Mouse (Mus musculus): ENCODE data around the gene Slit3. TPM values are rescaled to one million over a fixed set of nuclear protein-coding genes. Genes with fewer than 3 reads are reported as not detected.

Slit3 gene
- polyA plus RNA-seq, 1 experiment: 6.4 TPM

- Histone ChIP-seq H3K4me1 (replicated peaks; ENCODE audit: control insufficient read depth, insufficient read depth, low read length) (no peaks in the 10 kb centered on the region), H3K27me3 (ENCODE audit: control insufficient read depth, insufficient read depth, low read length) (no peaks in the 10 kb centered on the region), H3K36me3 (ENCODE audit: control insufficient read depth, insufficient read depth, low read length) (no peaks in the 10 kb centered on the region), H3K4me3 (ENCODE audit: control insufficient read depth, insufficient read depth, low read length) (no peak overlapping the region), H3K27ac (ENCODE audit: control insufficient read depth, insufficient read depth, low read length) (no peak overlapping the region)
- TF ChIP-seq POLR2A (IDR thresholded peaks at IDR 0.05; ENCODE audit: control insufficient read depth, extremely low read depth, insufficient read depth, low read length, poor library complexity): no peak
- 84% methylated on average over 3 of the region's 3 CpGs for WGBS
- no peak for DNase-seq
Measured at GRCm38 (mm10) chr11:35622736-35623135, 501.7 kb downstream of the Slit3 start.

- TF ChIP-seq POLR2A (IDR thresholded peaks at IDR 0.05; ENCODE audit: control insufficient read depth, extremely low read depth, insufficient read depth, low read length, poor library complexity) (no peak), CTCF (IDR thresholded peaks at IDR 0.05; ENCODE audit: borderline replicate concordance, control insufficient read depth, extremely low read depth, insufficient read depth, low read length, poor library complexity) (no peak)
- Histone ChIP-seq H3K27ac (ENCODE audit: control insufficient read depth, insufficient read depth, low read length) (no peak overlapping the region), H3K36me3 (ENCODE audit: control insufficient read depth, insufficient read depth, low read length) (no peaks in the 10 kb centered on the region), H3K4me3 (ENCODE audit: control insufficient read depth, insufficient read depth, low read length) (no peak overlapping the region), H3K4me1 (replicated peaks; ENCODE audit: control insufficient read depth, insufficient read depth, low read length) (no peaks in the 10 kb centered on the region), H3K27me3 (ENCODE audit: control insufficient read depth, insufficient read depth, low read length) (no peaks in the 10 kb centered on the region)
- 89% methylated on average over 21 of the region's 21 CpGs for WGBS
- DNase-seq: no peak
Measured at GRCm38 (mm10) chr11:35624515-35625270, 503.7 kb downstream of the Slit3 start.

GRCm38 (mm10) chr11:35625576-35625975 lies 504.6 kb downstream of the Slit3 start:
- no peaks in the 10 kb centered on the region for H3K36me3 ChIP-seq (ENCODE audit: control insufficient read depth, insufficient read depth, low read length)
- 87% methylated on average over 6 of the region's 6 CpGs for WGBS
- no peak overlapping the region for H3K27ac ChIP-seq (ENCODE audit: control insufficient read depth, insufficient read depth, low read length)
- DNase-seq: no peak
- H3K4me3 ChIP-seq (ENCODE audit: control insufficient read depth, insufficient read depth, low read length): no peak overlapping the region
- no peak for TF ChIP-seq POLR2A (IDR thresholded peaks at IDR 0.05; ENCODE audit: control insufficient read depth, extremely low read depth, insufficient read depth, low read length, poor library complexity)
- no peak for TF ChIP-seq CTCF (IDR thresholded peaks at IDR 0.05; ENCODE audit: borderline replicate concordance, control insufficient read depth, extremely low read depth, insufficient read depth, low read length, poor library complexity)
- H3K27me3 ChIP-seq (ENCODE audit: control insufficient read depth, insufficient read depth, low read length): no peaks in the 10 kb centered on the region
- no peaks in the 10 kb centered on the region for H3K4me1 ChIP-seq (replicated peaks; ENCODE audit: control insufficient read depth, insufficient read depth, low read length)

GRCm38 (mm10) chr11:35626161-35626885 lies 505.3 kb downstream of the Slit3 start:
- TF ChIP-seq CTCF (IDR thresholded peaks at IDR 0.05; ENCODE audit: borderline replicate concordance, control insufficient read depth, extremely low read depth, insufficient read depth, low read length, poor library complexity): no peak
- TF ChIP-seq POLR2A (IDR thresholded peaks at IDR 0.05; ENCODE audit: control insufficient read depth, extremely low read depth, insufficient read depth, low read length, poor library complexity): no peak
- Histone ChIP-seq H3K36me3 (ENCODE audit: control insufficient read depth, insufficient read depth, low read length) (no peaks in the 10 kb centered on the region), H3K27ac (ENCODE audit: control insufficient read depth, insufficient read depth, low read length) (no peak overlapping the region), H3K4me1 (replicated peaks; ENCODE audit: control insufficient read depth, insufficient read depth, low read length) (no peaks in the 10 kb centered on the region), H3K4me3 (ENCODE audit: control insufficient read depth, insufficient read depth, low read length) (no peak overlapping the region), H3K27me3 (ENCODE audit: control insufficient read depth, insufficient read depth, low read length) (no peaks in the 10 kb centered on the region)
- 93% methylated on average over 10 of the region's 10 CpGs for WGBS
- no peak for DNase-seq

- no peak for TF ChIP-seq CTCF (IDR thresholded peaks at IDR 0.05; ENCODE audit: borderline replicate concordance, control insufficient read depth, extremely low read depth, insufficient read depth, low read length, poor library complexity)
- no peak for TF ChIP-seq POLR2A (IDR thresholded peaks at IDR 0.05; ENCODE audit: control insufficient read depth, extremely low read depth, insufficient read depth, low read length, poor library complexity)
- Histone ChIP-seq H3K27me3 (ENCODE audit: control insufficient read depth, insufficient read depth, low read length) (no peaks in the 10 kb centered on the region), H3K36me3 (ENCODE audit: control insufficient read depth, insufficient read depth, low read length) (no peaks in the 10 kb centered on the region), H3K4me3 (ENCODE audit: control insufficient read depth, insufficient read depth, low read length) (no peak overlapping the region), H3K27ac (ENCODE audit: control insufficient read depth, insufficient read depth, low read length) (no peak overlapping the region), H3K4me1 (replicated peaks; ENCODE audit: control insufficient read depth, insufficient read depth, low read length) (no peaks in the 10 kb centered on the region)
- WGBS: 74% methylated on average over 3 of the region's 3 CpGs
- DNase-seq: no peak
Measured at GRCm38 (mm10) chr11:35627815-35628214, 506.8 kb downstream of the Slit3 start.

- no peak overlapping the region for H3K4me3 ChIP-seq (ENCODE audit: control insufficient read depth, insufficient read depth, low read length)
- no peak for TF ChIP-seq POLR2A (IDR thresholded peaks at IDR 0.05; ENCODE audit: control insufficient read depth, extremely low read depth, insufficient read depth, low read length, poor library complexity)
- no peak for TF ChIP-seq CTCF (IDR thresholded peaks at IDR 0.05; ENCODE audit: borderline replicate concordance, control insufficient read depth, extremely low read depth, insufficient read depth, low read length, poor library complexity)
- no peaks in the 10 kb centered on the region for H3K36me3 ChIP-seq (ENCODE audit: control insufficient read depth, insufficient read depth, low read length)
- no peaks in the 10 kb centered on the region for H3K4me1 ChIP-seq (replicated peaks; ENCODE audit: control insufficient read depth, insufficient read depth, low read length)
- no peak overlapping the region for H3K27ac ChIP-seq (ENCODE audit: control insufficient read depth, insufficient read depth, low read length)
- no peaks in the 10 kb centered on the region for H3K27me3 ChIP-seq (ENCODE audit: control insufficient read depth, insufficient read depth, low read length)
- DNase-seq: no peak
- 27% methylated on average over 5 of the region's 5 CpGs for WGBS
Measured at GRCm38 (mm10) chr11:35632262-35632661, 511.2 kb downstream of the Slit3 start.

Data from thymus, adult 2 months (tissue).